ENCODE assay signal across 9 mouse cellular contexts in genomic region chr10:89442640-89443039, GRCm38 (mm10). TPM values are rescaled to one million over a fixed set of nuclear protein-coding genes. Genes with fewer than 3 reads are reported as not detected.
DNase-seq lines count a peak whose midpoint lies in the region; ATAC-seq and TF ChIP-seq lines count a peak whose summit lies in the region.
"Had no signal": no experiment of that assay in that cellular context is flagged by ENCODE, and none has a peak within 500 bp of the region (broad histone marks: within the 10 kb centered on the region; RNA-seq: fewer than 3 reads in every experiment).

No protein-coding gene starts in this region.

- TF ChIP-seq POLR2A in ES-Bruce4 (IDR thresholded peaks at IDR 0.05; ENCODE audit: insufficient read depth, low read length): no peak

- ATAC-seq in forebrain, embryonic 16.5 days: no peak
- ATAC-seq in liver, embryonic 16.5 days (ENCODE audit: low read depth): no peak

- no peaks in the 10 kb centered on the region for H3K27me3 ChIP-seq in ES-Bruce4 (ENCODE audit: control insufficient read depth, insufficient read depth, low read length, poor library complexity, severe bottlenecking)
- H3K27me3 ChIP-seq in forebrain, embryonic 16.5 days (replicated peaks; ENCODE audit: control insufficient read depth, insufficient read depth, low read length): no peaks in the 10 kb centered on the region
- no peaks in the 10 kb centered on the region for H3K27me3 ChIP-seq in liver, embryonic 16.5 days (ENCODE audit: control insufficient read depth, insufficient read depth, low read depth, low read length)

- 16% methylated on average over 4 of the region's 4 CpGs for WGBS in forebrain, embryonic 16.5 days
- WGBS in liver, embryonic 16.5 days (ENCODE audit: insufficient replicate concordance): 3% methylated on average over 4 of the region's 4 CpGs

- intact Hi-C loops in gastrocnemius, adult 2 months (cut with DNase I): no loop called here

- H3K36me3 ChIP-seq in ES-Bruce4 (ENCODE audit: control insufficient read depth, insufficient read depth, low read length, poor library complexity, severe bottlenecking): no peaks in the 10 kb centered on the region
- H3K36me3 ChIP-seq in forebrain, embryonic 16.5 days (ENCODE audit: control insufficient read depth, insufficient read depth): no peaks in the 10 kb centered on the region
- H3K36me3 ChIP-seq in liver, embryonic 16.5 days (ENCODE audit: control insufficient read depth, insufficient read depth): peaks cover 6% of the 10 kb centered on the region; the same call in 1 of the 2 replicates

- no peak for DNase-seq in gastrocnemius, adult 2 months
- DNase-seq in gastrocnemius, postnatal 25 days: no peak
- DNase-seq in urinary bladder, postnatal 4 days (ENCODE audit: low spot score in 2 of 2): no peak
- DNase-seq in cerebellum, adult 8-10 months: no peak
- DNase-seq in adrenal gland, postnatal 25 days: no peak
- DNase-seq: kidney, adult 11 months had no signal

- peak overlapping the region; percentile 78 for H3K9ac ChIP-seq in ES-Bruce4 (ENCODE audit: low read depth, poor library complexity, severe bottlenecking)
- no peak overlapping the region for H3K9ac ChIP-seq in forebrain, embryonic 16.5 days (replicated peaks; ENCODE audit: low read depth, low read length)
- H3K9ac ChIP-seq in liver, embryonic 16.5 days (ENCODE audit: low read depth, low read length): peak overlapping the region; percentile 80

- H3K9me3 ChIP-seq in ES-Bruce4 (replicated peaks; ENCODE audit: control insufficient read depth, insufficient read depth, low read length, poor library complexity, severe bottlenecking): no peaks in the 10 kb centered on the region
- no peaks in the 10 kb centered on the region for H3K9me3 ChIP-seq in forebrain, embryonic 16.5 days (ENCODE audit: control insufficient read depth, low read length)
- no peaks in the 10 kb centered on the region for H3K9me3 ChIP-seq in liver, embryonic 16.5 days (replicated peaks; ENCODE audit: control insufficient read depth, low read length)

- TF ChIP-seq CTCF in gastrocnemius, adult 2 months (IDR thresholded peaks at IDR 0.05): no peak
- no peak for TF ChIP-seq CTCF in ES-Bruce4 (IDR thresholded peaks at IDR 0.05; ENCODE audit: low read depth, low read length)

- peak overlapping the region; percentile 80 for H3K4me3 ChIP-seq in gastrocnemius, adult 2 months
- peak overlapping the region; percentile 91 for H3K4me3 ChIP-seq in ES-Bruce4 (ENCODE audit: low read depth, low read length)
- peak overlapping the region; percentile 68 for H3K4me3 ChIP-seq in forebrain, embryonic 16.5 days (replicated peaks; ENCODE audit: low read length)
- H3K4me3 ChIP-seq in liver, embryonic 16.5 days (ENCODE audit: low read depth, low read length): peak overlapping the region; percentile 89

- peak overlapping the region; percentile 71; the same call in 1 of the 2 replicates for H3K27ac ChIP-seq in gastrocnemius, adult 2 months
- no peak overlapping the region for H3K27ac ChIP-seq in ES-Bruce4 (ENCODE audit: insufficient read depth, low read length)
- H3K27ac ChIP-seq in forebrain, embryonic 16.5 days (ENCODE audit: low read length): no peak overlapping the region
- H3K27ac ChIP-seq in liver, embryonic 16.5 days (ENCODE audit: low read length): peak overlapping the region; percentile 86

- H3K4me1 ChIP-seq in ES-Bruce4 (ENCODE audit: control insufficient read depth, insufficient read depth, low read length): no peaks in the 10 kb centered on the region
- H3K4me1 ChIP-seq in forebrain, embryonic 16.5 days (replicated peaks; ENCODE audit: control insufficient read depth, insufficient read depth, low read length): peaks cover 8% of the 10 kb centered on the region; the same call in 1 of the 2 replicates
- H3K4me1 ChIP-seq in liver, embryonic 16.5 days (ENCODE audit: control insufficient read depth, low read depth, low read length): peaks cover 19% of the 10 kb centered on the region

- TF ChIP-seq EP300 in ES-Bruce4 (IDR thresholded peaks at IDR 0.05; ENCODE audit: insufficient read depth, low read depth, low read length): no peak

- H3K4me2 ChIP-seq in forebrain, embryonic 16.5 days (ENCODE audit: low read length): peak overlapping the region; percentile 79
- H3K4me2 ChIP-seq in liver, embryonic 16.5 days (ENCODE audit: low read depth, low read length): peak overlapping the region; percentile 89

RNA-seq across cellular contexts. Expression of gene Gas2l3, which starts 1.1 kb away (rescaled TPM):
- under 1 TPM; 0.89 to 0.95 TPM for total RNA-seq in gastrocnemius, adult 2 months (2021)
- total RNA-seq in gastrocnemius, postnatal 25 days (2021): 1 to 10 TPM; 1.6 to 3.5 TPM
- polyA plus RNA-seq in ES-Bruce4 (2011; ENCODE audit: insufficient read depth, insufficient read length, low read depth, missing spikeins): 62.7 and 65.0 TPM in 2 replicates
- 10.2 and 12.0 TPM in 2 replicates for polyA plus RNA-seq in forebrain, embryonic 16.5 days (2015; fragmentation: Nextera tagmentation; extraction: Ambion mirVana)
- polyA plus RNA-seq in liver, embryonic 16.5 days (2015; fragmentation: Nextera tagmentation; extraction: Ambion mirVana): 4.4 and 5.1 TPM in 2 replicates
- 4.5 and 8.0 TPM in 2 replicates for total RNA-seq in adrenal gland, postnatal 25 days (2021)

Comparison
In these comparisons a context has a peak if more than half of its experiments do, and no peak if none do; other contexts are left out.
1. H3K27ac ChIP-seq: peak in gastrocnemius, adult 2 months (single experiment) and liver, embryonic 16.5 days (single experiment); none in ES-Bruce4 (single experiment) and forebrain, embryonic 16.5 days (single experiment).
2. Peak in every context shown above with its lines, with median percentiles within 50 percentile points of each other: H3K4me3 ChIP-seq.